Mouse (Mus musculus): ENCODE data around the gene Gm572.

DNA sequence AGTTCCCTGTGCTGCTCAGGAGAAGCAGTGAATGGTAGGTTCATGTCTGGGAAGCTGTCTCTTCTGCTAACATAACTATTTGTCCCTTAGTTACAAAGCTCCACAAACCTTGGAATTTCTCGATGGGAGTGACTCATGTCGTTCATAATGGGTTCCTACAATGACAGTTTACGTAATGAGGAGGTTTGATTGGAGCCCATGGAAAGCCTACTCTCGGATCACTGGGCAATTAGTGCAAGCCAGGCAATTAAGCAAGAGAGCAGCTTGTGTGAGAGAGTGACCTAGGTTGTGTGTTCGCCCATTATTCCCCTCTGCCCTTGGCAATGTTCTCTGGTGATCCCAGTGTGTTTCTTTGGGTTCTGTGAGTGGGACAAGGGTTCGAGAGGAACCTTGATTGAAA, 47.2 kb upstream of the Gm572 start:
- no peak for TF ChIP-seq GATA1 (IDR thresholded peaks at IDR 0.05; ENCODE audit: borderline replicate concordance, low read length)
- TF ChIP-seq FLI1 (IDR thresholded peaks at IDR 0.05; ENCODE audit: low read length): no peak

All from megakaryocyte, embryonic 14.5 days (primary cell).